Mouse (Mus musculus) MEL (cell line): ENCODE measurements at regions not wholly inside any gene's neighbourhood (a gene's known extent, or its start where the extent isn't known, plus 50 kb on each side); places are given as distances from the start of the nearest gene placed in this dataset.

Experiments
- DNase-seq: peaks from one replicate; pipeline ENCODE4 v3.0.0; 2011; ENCODE audit warnings: low read depth, low spot score
- H3K27ac ChIP-seq: 2 replicates; pipeline ENCODE4 v1.5.1; 2012; ENCODE audit warnings: low read depth, mild to moderate bottlenecking, control low read depth, low read length, moderate library complexity; ENCODE audit not compliant: control insufficient read depth
- H3K27me3 ChIP-seq, 2 experiments: fragments of 150-350 bp in 1 of 2; sonication (generic) in 1 of 2; 2 replicates each; pipeline ENCODE4 v1.6.1; 2012; ENCODE audit warnings: low read length in 2 of 2, mild to moderate bottlenecking in 2 of 2, improper control_type of control experiment in 1 of 2, moderate library complexity in 1 of 2; ENCODE audit not compliant: insufficient read depth in 2 of 2, control insufficient read depth in 1 of 2
- H3K36me3 ChIP-seq, 2 experiments: 2 replicates each; pipeline ENCODE4 v1.6.1; 2012 to 2014; ENCODE audit warnings: low read length in 2 of 2, improper control_type of control experiment in 1 of 2, inconsistent platforms in 1 of 2, mild to moderate bottlenecking in 1 of 2; ENCODE audit not compliant: insufficient read depth in 2 of 2, control insufficient read depth in 1 of 2
- H3K4me1 ChIP-seq, 2 experiments: fragments of 150-350 bp in 1 of 2; sonication (generic) in 1 of 2; 2 replicates each; pipeline ENCODE4 v1.6.1; 2012; ENCODE audit warnings: low read length in 2 of 2, improper control_type of control experiment in 1 of 2, mild to moderate bottlenecking in 1 of 2; ENCODE audit not compliant: insufficient read depth in 2 of 2, control insufficient read depth in 1 of 2
- H3K4me3 ChIP-seq, 2 experiments: fragments of 150-350 bp in 1 of 2; sonication (generic) in 1 of 2; 2 replicates each; pipeline ENCODE4 v1.5.1; 2012; ENCODE audit warnings: low read depth in 2 of 2, low read length in 2 of 2, mild to moderate bottlenecking in 2 of 2, moderate library complexity in 2 of 2, control low read depth in 1 of 2, improper control_type of control experiment in 1 of 2; ENCODE audit not compliant: control insufficient read depth in 1 of 2, insufficient read depth in 1 of 2
- H3K79me2 ChIP-seq: 2 replicates; pipeline ENCODE4 v1.6.1; 2012; ENCODE audit warnings: mild to moderate bottlenecking, low read length, moderate library complexity; ENCODE audit not compliant: control insufficient read depth, poor library complexity, insufficient read depth
- H3K9ac ChIP-seq: 2 replicates; pipeline ENCODE4 v1.6.1; 2012; ENCODE audit warnings: low read depth, mild to moderate bottlenecking, control low read depth, low read length, moderate library complexity; ENCODE audit not compliant: control insufficient read depth, poor library complexity, severe bottlenecking
- H3K9me3 ChIP-seq: fragments of 150-350 bp; sonication (generic); replicated peaks from 2 replicates; pipeline ENCODE4 v1.6.1; 2012; ENCODE audit warnings: mild to moderate bottlenecking, low read length, improper control_type of control experiment, moderate library complexity; ENCODE audit not compliant: insufficient read depth
- CHD2 ChIP-seq: IDR thresholded peaks from 2 replicates; pipeline ENCODE4 v1.6.1; 2011; ENCODE audit warnings: low read length, improper control_type of control experiment
- CTCF ChIP-seq, 3 experiments: IDR thresholded peaks in 2 of 3; conservative IDR thresholded peaks in 1 of 3; 2 replicates each; pipeline ENCODE4 v1.5.1; 2011 to 2012; ENCODE audit warnings: low read length in 3 of 3, low read depth in 2 of 3, mild to moderate bottlenecking in 2 of 3, improper control_type of control experiment in 1 of 3, inconsistent platforms in 1 of 3, mixed read lengths in 1 of 3, moderate library complexity in 1 of 3; ENCODE audit not compliant: control insufficient read depth in 1 of 3, insufficient read depth in 1 of 3, poor library complexity in 1 of 3, severe bottlenecking in 1 of 3
- EP300 ChIP-seq, 2 experiments: IDR thresholded peaks; 2 replicates each; pipeline ENCODE4 v1.6.1; 2011; ENCODE audit warnings: improper control_type of control experiment in 2 of 2, low read length in 2 of 2, low read depth in 1 of 2, mild to moderate bottlenecking in 1 of 2
- ETS1 ChIP-seq: IDR thresholded peaks from 2 replicates; pipeline ENCODE4 v1.6.1; 2012; ENCODE audit warnings: low read depth, mild to moderate bottlenecking, inconsistent platforms, low read length, improper control_type of control experiment, moderate library complexity
- GABPA ChIP-seq: IDR thresholded peaks from 2 replicates; pipeline ENCODE4 v1.6.1; 2012; ENCODE audit warnings: low read depth, mild to moderate bottlenecking, inconsistent platforms, low read length, improper control_type of control experiment, moderate library complexity
- JUND ChIP-seq: IDR thresholded peaks from 2 replicates; pipeline ENCODE4 v1.6.1; 2011; ENCODE audit warnings: low read depth, mild to moderate bottlenecking, improper control_type of control experiment, low read length
- MAFK ChIP-seq: IDR thresholded peaks from 2 replicates; pipeline ENCODE4 v1.6.1; 2011; ENCODE audit warnings: low read depth, mild to moderate bottlenecking, low read length, improper control_type of control experiment, borderline replicate concordance
- MEF2A ChIP-seq: IDR thresholded peaks from 2 replicates; pipeline ENCODE4 v1.6.1; 2014; ENCODE audit warnings: low read depth, mild to moderate bottlenecking, inconsistent platforms, low read length, improper control_type of control experiment; ENCODE audit not compliant: poor library complexity, insufficient replicate concordance, severe bottlenecking; ENCODE audit errors: extremely low read depth
- NELFE ChIP-seq: IDR thresholded peaks from 2 replicates; pipeline ENCODE4 v1.6.1; 2011; ENCODE audit warnings: low read depth, low read length, improper control_type of control experiment
- POLR2AphosphoS2 ChIP-seq: IDR thresholded peaks from 2 replicates; pipeline ENCODE4 v1.6.1; 2011; ENCODE audit warnings: low read length, improper control_type of control experiment
- TCF12 ChIP-seq: IDR thresholded peaks from 2 replicates; pipeline ENCODE4 v1.6.1; 2014; ENCODE audit warnings: low read depth, mild to moderate bottlenecking, inconsistent platforms, low read length, improper control_type of control experiment, moderate library complexity
- UBTF ChIP-seq: IDR thresholded peaks from 2 replicates; pipeline ENCODE4 v1.6.1; 2012; ENCODE audit warnings: low read depth, mild to moderate bottlenecking, inconsistent platforms, low read length, improper control_type of control experiment, moderate library complexity, borderline replicate concordance; ENCODE audit not compliant: insufficient read depth
- ZC3H11A ChIP-seq: IDR thresholded peaks from 2 replicates; pipeline ENCODE4 v1.6.1; 2012; ENCODE audit warnings: low read depth, mild to moderate bottlenecking, inconsistent platforms, low read length, improper control_type of control experiment

DNA sequence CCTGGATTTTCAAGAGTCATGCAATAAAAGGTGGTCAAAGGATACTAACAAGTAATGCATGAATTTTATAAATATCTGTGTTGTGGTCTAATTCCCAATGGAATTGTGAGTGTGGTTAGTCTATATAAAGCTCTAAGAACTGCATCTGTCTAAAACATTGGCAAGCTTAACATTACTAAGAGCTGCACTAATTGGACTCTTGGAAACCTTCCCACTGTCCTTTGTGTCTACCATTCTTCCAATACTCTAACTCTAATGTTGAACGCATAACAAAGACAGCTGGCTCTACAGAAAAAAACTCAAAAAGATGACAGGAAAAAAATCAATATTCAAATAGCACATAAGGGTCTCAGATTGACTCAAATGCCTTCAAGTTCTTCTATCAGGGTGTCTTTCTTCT, 58.1 kb upstream of the Slitrk5 start:
- no peaks in the 10 kb centered on the region for H3K27me3 ChIP-seq
- no peak overlapping the region for H3K27ac ChIP-seq
- no peak overlapping the region for H3K4me3 ChIP-seq
- H3K36me3 ChIP-seq = peaks cover 0 to 2% of the 10 kb centered on the region in 2 experiments; a peak in 1 of 4 replicates
- no peak overlapping the region for H3K9ac ChIP-seq
- no peaks in the 10 kb centered on the region; a peak in 1 of 4 replicates for H3K4me1 ChIP-seq
- H3K79me2 ChIP-seq = no peaks in the 10 kb centered on the region
- TF ChIP-seq MAFK (no peak), ETS1 (no peak)
- no peak for DNase-seq
- no peaks in the 10 kb centered on the region for H3K9me3 ChIP-seq

DNA sequence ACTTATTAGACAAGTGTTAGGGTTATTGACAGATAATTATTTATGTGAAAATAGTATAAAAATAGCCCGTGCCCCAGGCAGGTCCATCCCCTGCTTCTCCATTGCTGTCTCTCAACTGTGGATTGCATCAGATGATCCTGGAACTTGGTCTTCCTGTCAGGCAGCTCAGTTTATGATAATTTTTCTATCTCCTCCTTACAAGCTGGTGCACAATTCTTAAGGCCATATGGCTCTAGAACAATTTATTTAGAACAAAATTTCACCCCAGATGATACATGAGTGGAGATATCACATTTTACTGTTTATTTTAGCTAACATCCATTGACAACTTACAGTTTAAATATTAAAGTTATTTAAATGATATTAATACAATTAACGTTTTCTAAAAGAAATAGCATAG, 54.1 kb upstream of the Slitrk5 start:
- no peak overlapping the region for H3K4me3 ChIP-seq
- no peaks in the 10 kb centered on the region; a peak in 1 of 4 replicates for H3K4me1 ChIP-seq
- no peak for TF ChIP-seq UBTF
- peak; percentile 23; the same call in 1 of the 2 replicates for TF ChIP-seq TCF12
- TF ChIP-seq CHD2 = no peak
- no peak for TF ChIP-seq NELFE
- no peak for TF ChIP-seq CTCF (IDR thresholded peaks at IDR 0.05 in 2 of 3, conservative IDR thresholded peaks at IDR 0.05 in 1 of 3; ENCODE audit: control insufficient read depth in 1 of 3, insufficient read depth in 1 of 3, low read depth in 2 of 3, low read length in 3 of 3, poor library complexity in 1 of 3, severe bottlenecking in 1 of 3)
- no peak for TF ChIP-seq POLR2AphosphoS2
- TF ChIP-seq ZC3H11A = no peak
- no peak for TF ChIP-seq JUND
- TF ChIP-seq MEF2A = peak; percentile 29; the same call in 1 of the 2 replicates
- no peak for TF ChIP-seq GABPA
- TF ChIP-seq EP300 (IDR thresholded peaks at IDR 0.05; ENCODE audit: low read depth in 1 of 2, low read length in 2 of 2) = peak in 1 of 2 experiments; percentile 35; a peak in 1 of 4 replicates
- no peak overlapping the region for H3K9ac ChIP-seq
- DNase-seq = peak; percentile 32
- no peak overlapping the region for H3K27ac ChIP-seq
- no peaks in the 10 kb centered on the region for H3K79me2 ChIP-seq
- H3K27me3 ChIP-seq = no peaks in the 10 kb centered on the region
- H3K36me3 ChIP-seq = peaks cover 0 to 2% of the 10 kb centered on the region in 2 experiments; a peak in 1 of 4 replicates
- no peaks in the 10 kb centered on the region for H3K9me3 ChIP-seq
